Mouse (Mus musculus) kidney, adult 9 months (tissue): ENCODE measurements around the gene Eda.
"Not testable (repeated sequence)": the region's sequence is repeated elsewhere in the genome, so short reads cannot be mapped to it uniquely, and the experiment has no call there.

Experiments
- DNase-seq: peaks from one replicate; pipeline ENCODE4 v3.0.0; 2022

Gene Eda

DNA sequence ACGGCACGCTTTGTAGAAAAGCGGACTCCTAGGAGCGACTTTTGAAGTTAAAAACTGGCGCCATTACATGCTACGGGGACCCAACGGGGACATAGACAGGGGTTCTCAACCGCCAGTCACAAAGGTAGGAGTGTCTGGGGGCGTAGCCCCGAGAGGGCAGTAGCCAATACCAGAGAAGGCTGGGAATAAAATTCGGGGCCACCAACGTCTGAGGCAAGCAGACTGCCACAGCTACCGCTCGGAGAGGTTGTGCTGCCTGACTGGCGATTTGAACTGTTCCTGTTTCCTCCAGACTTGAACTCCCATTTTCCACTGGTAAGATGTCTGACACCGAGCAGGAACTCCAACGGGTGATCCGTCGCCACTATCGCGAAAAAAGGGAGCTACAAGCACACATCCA lies 453.3 kb downstream of the Eda start, which contains the start of gene Otud6a:
Gene Otud6a, plus strand, starts transcription at position 321 of the 400 bp plus-strand sequence.
- no peak for DNase-seq

DNA sequence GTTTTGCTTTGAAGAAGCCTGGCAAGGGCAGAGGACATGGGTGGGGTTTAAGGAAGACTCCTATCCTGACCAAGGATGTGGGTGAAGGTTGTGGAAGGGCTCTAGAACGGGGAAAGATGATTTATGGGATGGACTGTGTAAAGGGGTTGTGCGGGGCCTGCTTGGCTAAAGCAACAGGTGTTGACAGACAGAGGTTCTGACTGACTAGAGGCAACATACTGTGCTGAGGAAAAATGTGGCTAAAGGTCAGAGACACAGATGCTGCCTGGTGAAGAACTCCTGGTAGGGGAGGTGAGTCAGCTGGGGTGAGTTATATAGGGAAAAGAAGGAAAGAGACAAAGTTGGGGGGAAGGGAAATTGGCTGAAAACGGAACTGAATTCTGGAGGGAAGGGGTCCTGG lies 456.9 kb downstream of the Eda start:
- DNase-seq: no peak

GRCm38 (mm10) chrX:100442617-100443016 lies 467.2 kb downstream of the Eda start, which contains the start of gene Awat2:
TSS of gene Awat2 (minus strand) at chrX:100442717.
- DNase-seq: not testable (repeated sequence)

- DNase-seq: no peak
Measured at GRCm38 (mm10) chrX:100443532-100443931, 468.1 kb downstream of the Eda start.
